Mouse (Mus musculus) heart, postnatal 36 days (tissue): Measurements from ENCODE around the gene Cyth3. TPM values are rescaled to one million over a fixed set of nuclear protein-coding genes. Genes with fewer than 3 reads are reported as not detected.

ENCODE experiments used
- DNase-seq, 2 experiments: peaks; one replicate each; pipeline ENCODE4 v3.0.0; 2021 to 2022
- intact Hi-C: fragments of 180-260 bp; cut with DNase I; formaldehyde crosslinking; loops from one replicate; pipeline ENCODE4 v1.15.1; 2025
- total RNA-seq, 2 experiments: library from RNA; stranded (reverse); gene quantifications; 2 replicates each; pipeline ENCODE4 v1.2.3; 2021

Gene Cyth3
- total RNA-seq, 2 experiments from 2014 or later: 34.7 to 40.7 TPM

- intact Hi-C loops: no loop called here
- DNase-seq: no peak
These were observed 137.3 kb downstream of the Cyth3 start for GRCm38 (mm10) chr5:143759554-143759953.

Other genes with a start within 250 kb of the Cyth3 start
- 10 to 100 TPM; 50.0 to 53.8 TPM for gene Kdelr2, start 218.6 kb upstream of the Cyth3 start, total RNA-seq
- gene Daglb, start 157.9 kb upstream of the Cyth3 start, total RNA-seq: 1 to 10 TPM; 8.2 to 9.0 TPM
- 100 to 1,000 TPM; 239 to 240 TPM for gene Rac1, start 94.4 kb upstream of the Cyth3 start, total RNA-seq
- gene Usp42, start 109.8 kb downstream of the Cyth3 start, total RNA-seq: 1 to 10 TPM; 6.8 to 6.9 TPM
- gene Eif2ak1, start 195.3 kb downstream of the Cyth3 start, total RNA-seq: 10 to 100 TPM; 18.6 to 20.4 TPM